Mouse (Mus musculus) CH12.LX (cell line): ENCODE results near the gene Sipa1l2.

ENCODE experiments used
- CHD1 ChIP-seq: IDR thresholded peaks from 2 replicates; pipeline ENCODE4 v1.6.1; 2012; ENCODE audit warnings: low read depth, low read length, improper control_type of control experiment, inconsistent platforms
- CTCF ChIP-seq, 2 experiments: IDR thresholded peaks in 1 of 2; conservative IDR thresholded peaks in 1 of 2; 2 replicates each; pipeline ENCODE4 v1.5.1; 2011 to 2012; ENCODE audit warnings: low read depth in 2 of 2, low read length in 2 of 2, improper control_type of control experiment in 1 of 2, inconsistent platforms in 1 of 2, mild to moderate bottlenecking in 1 of 2, moderate library complexity in 1 of 2
- MXI1 ChIP-seq: IDR thresholded peaks from 2 replicates; pipeline ENCODE4 v1.6.1; 2011; ENCODE audit warnings: mild to moderate bottlenecking, low read depth, low read length, improper control_type of control experiment
- POLR2A ChIP-seq: IDR thresholded peaks from 2 replicates; pipeline ENCODE4 v1.6.1; 2011; ENCODE audit warnings: low read depth, mild to moderate bottlenecking, improper control_type of control experiment, low read length
- RCOR1 ChIP-seq: conservative IDR thresholded peaks from 2 replicates; pipeline ENCODE4 v1.6.1; 2012; ENCODE audit warnings: low read depth, mild to moderate bottlenecking, inconsistent platforms, low read length, improper control_type of control experiment
- TCF12 ChIP-seq: IDR thresholded peaks from 2 replicates; pipeline ENCODE4 v1.6.1; 2014; ENCODE audit warnings: low read depth, mild to moderate bottlenecking, inconsistent platforms, low read length, improper control_type of control experiment
- UBTF ChIP-seq: IDR thresholded peaks from 2 replicates; pipeline ENCODE4 v1.6.1; 2012; ENCODE audit warnings: low read depth, mild to moderate bottlenecking, inconsistent platforms, low read length, improper control_type of control experiment, moderate library complexity
- ZNF384 ChIP-seq: IDR thresholded peaks from 2 replicates; pipeline ENCODE4 v1.6.1; 2012; ENCODE audit warnings: low read depth, low read length, improper control_type of control experiment, inconsistent platforms

DNA sequence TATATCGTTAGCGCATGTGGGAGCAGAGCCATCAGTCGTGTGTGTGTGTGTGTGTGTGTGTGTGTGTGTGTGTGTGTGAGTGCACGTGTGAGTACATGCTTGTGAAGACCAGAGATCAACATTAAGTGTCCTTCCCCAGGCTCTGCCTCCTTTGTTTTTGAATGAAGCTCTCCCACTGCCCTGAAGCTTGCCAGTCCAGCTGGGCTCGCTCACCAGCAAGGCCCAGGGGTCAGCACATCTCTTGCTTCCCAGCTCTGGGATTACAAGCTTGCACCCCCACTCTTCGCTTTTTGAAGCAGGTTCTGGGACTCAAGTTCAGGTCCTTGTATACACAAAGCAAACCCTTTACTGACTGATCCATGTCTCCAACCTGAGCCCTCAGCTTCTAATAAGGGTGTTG lies 40.1 kb upstream of the Sipa1l2 start:
- TF ChIP-seq CHD1: no peak
- TF ChIP-seq POLR2A: no peak
- no peak for TF ChIP-seq ZNF384
- TF ChIP-seq UBTF: no peak
- no peak for TF ChIP-seq CTCF (conservative IDR thresholded peaks at IDR 0.05 in 1 of 2, IDR thresholded peaks at IDR 0.05 in 1 of 2; ENCODE audit: low read depth in 2 of 2, low read length in 2 of 2)
- no peak for TF ChIP-seq MXI1
- TF ChIP-seq TCF12: no peak
- no peak for TF ChIP-seq RCOR1
